Mouse (Mus musculus) spleen, postnatal 10 days (tissue): ENCODE measurements around the gene Agtpbp1.
A peak's percentile ranks its signal among the peaks of the same experiment; 100 is the strongest.

Experiments used
- DNase-seq, 2 experiments: peaks; one replicate each; pipeline ENCODE4 v3.0.0; 2021 to 2022; ENCODE audit warnings: low spot score in 2 of 2

Agtpbp1 gene

DNA sequence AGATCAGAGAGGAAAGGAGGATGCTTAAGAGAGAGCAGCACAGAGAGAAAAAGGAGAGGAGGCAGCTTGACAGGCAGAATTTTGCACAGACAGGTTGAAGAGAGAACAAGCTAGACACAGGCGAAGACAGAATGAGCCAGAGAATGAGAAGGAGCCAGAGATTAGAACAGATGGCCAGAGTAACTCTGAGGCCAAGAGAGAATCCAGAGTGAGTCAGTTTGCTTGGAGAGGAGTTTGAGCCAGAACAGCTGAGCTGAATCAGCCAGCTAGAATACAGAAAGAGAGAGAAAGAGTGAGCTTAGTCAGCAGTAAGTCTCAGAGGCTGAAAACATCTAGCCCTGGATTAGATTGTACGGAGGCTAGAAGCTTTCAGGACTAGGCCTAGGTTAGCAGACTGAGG is 12.5 kb downstream of the Agtpbp1 start:
- DNase-seq = no peak

DNA sequence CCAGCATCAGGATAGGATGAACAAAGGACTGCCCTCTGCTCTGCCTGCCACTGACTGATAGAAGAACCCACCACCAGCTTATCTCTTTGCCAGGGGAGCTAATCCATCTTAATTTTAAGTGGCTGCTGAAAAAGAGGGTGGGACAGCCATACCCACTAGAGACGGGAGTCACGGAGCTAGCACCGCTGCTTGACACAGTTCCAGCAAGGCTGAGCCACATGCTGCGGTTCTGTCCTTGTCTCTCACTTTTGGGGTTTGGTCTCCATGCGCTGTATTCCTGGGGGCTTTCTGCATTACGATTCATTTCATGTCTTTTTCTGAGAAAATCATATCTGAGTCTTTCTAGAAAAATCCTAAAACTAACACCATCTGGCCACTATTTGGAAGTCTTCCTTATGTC is 13.9 kb downstream of the Agtpbp1 start:
- no peak for DNase-seq

DNA sequence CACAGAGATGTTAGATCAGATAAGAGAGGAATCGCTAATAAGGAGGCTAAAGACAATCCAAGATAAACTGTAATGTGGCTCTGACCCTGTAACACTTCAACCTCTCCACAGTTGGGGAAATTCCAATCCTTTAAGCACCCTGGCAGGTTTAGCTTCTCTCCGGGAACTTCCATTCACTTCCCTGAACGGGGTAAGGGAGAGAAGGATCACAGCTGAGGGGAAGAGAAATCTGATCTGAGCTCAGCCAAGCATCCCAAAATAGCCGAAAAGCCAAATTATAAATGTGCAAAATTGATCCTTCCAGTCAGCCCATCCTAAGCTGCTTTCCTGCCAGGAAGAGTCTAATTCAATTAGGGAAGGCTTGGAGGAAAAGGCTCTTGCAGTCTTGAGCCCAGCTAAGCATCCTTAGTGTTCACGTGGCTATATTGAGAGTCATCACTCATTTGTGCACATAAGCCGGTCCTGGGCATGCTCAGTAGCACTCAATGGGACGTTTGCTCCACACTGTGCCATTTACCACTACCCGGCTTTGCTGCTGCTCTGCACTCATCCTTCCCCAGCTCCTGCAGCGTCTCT is 19.0 kb downstream of the Agtpbp1 start:
- DNase-seq = no peak

DNA sequence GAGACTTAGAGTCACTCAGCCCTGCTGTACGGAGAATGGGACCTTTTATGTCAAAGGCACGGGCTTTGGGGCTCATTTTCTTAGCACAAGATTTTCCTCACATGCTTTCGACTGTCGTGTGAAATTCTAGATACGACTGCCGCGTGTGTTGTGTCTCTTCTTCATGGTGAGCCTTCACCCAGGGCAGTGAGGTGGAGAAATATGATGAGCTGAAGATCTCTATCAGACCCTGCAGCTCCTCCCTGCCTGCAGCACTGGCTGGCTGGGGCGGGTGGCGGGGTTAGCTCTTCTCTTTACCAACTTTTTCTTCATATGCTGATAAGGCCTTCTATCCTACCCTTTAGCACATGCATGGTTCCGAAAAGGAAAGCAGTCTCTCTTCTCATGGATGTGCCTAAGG is 20.1 kb downstream of the Agtpbp1 start:
- DNase-seq = no peak

DNA sequence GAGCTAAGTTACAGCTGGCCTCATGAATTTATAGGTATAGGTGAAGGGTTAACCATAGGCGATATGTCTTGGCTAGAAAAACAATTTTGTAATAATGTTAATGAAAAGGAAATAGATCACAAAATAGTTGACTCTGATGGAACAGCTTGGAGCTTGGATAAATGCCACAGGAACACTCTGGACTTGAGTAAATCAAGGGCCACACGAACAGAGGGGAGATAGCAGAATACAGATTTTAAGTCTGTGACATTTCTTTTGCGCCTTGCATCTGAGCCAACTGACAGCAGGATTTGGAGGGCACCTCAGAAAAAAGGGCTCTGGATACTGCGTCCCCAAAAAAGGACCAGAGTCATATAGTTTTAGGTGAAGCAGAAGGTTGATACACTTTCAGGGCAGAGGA is 20.5 kb downstream of the Agtpbp1 start:
- no peak for DNase-seq

DNA sequence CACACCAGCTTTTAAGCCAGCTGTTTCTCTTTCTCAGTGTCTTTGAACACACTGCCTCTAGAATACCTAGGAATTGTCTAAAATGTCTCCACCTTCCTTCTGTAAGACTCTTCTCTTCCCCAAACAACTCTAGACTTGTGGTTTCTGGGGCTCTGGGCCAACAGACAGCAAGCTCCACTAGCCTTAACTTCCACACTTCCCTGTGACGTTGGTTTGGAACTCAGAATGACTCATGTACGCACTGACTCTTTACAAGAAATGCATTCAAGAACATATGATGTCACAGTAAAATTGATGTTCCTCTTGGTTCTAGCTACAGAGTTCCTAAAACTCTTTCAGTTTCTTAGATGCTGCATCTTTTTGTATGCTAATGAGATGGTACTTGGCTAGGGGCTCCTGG is 22.6 kb downstream of the Agtpbp1 start:
- no peak for DNase-seq

DNA sequence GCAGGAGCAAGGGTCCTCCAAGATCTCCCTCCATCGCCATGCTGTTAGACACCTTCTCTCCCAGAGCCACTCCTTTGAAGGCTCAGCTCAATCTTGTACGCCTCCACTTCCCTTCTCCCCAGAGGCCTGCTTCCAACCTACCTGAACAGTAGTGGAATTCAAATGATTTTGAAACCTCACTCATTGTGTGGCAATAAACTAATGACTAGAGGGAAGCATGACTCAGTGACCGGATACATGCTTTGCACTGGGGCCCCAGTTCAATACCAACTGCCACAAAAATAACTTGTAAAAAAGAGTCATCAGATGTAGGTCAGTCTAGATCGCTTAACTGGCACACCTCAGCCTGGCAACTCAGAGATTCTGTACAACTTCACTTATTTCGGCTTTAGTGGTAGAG is 26.3 kb downstream of the Agtpbp1 start:
- no peak for DNase-seq

DNA sequence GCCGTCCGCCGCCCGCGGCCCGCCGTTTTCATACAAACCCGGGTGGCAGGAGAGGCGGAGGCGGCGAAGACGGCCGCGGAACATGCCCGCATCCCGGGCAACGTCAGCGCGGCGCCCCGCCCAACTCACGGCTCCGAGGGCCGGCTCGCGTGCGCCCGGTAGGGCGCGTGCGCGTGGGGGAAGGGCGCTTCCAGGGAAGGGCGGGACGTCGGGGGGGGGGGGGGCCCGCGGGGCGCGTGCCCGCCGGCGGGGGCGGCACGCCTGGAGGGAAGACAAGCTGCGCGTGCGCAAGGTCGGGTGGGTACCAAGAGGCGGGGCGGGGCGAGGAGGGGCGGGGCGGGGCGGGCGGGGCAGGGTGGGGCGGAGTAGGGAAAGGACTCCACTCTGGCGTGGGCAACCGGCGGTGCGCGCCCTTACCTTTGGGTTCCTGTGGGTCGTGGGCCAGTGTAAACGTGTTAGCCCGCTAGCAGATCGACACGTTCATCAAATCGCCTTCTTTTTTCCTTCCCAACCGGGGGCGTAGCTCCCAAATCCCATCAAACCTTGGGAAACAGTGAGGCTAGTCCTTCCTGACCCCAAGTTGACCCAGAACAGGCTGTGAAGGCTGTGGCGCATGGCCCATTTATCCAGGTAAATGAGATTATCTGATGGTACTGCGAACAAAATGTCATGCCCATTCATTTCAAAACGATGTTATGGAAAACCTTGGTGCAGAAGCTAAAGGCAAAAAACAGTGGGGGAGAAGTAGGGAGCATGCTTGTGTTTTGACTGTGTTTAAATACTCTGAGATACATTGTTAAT is 27.6 kb downstream of the Agtpbp1 start:
- DNase-seq = peak; percentile 75 to 90

DNA sequence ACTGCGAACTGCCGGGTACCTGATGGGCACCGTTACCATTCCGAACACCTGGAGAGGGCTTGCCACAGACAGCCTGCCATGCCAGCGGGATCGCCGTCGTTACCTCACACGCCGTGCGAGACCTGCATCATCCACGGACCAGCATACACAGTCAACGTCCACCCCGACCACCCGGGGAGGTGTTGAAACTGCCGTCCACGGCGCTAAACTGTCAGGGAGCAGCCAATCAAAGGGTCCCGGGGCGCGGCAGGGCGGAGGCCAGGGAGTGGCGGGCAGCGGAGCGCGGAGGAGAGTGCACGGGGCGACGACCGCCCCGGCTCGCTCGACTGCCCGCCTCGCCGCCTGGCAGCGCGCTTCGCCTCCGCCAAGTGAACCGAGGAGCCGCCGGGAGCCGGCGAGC is 28.4 kb downstream of the Agtpbp1 start:
- DNase-seq = peak; percentile 74 to 82

DNA sequence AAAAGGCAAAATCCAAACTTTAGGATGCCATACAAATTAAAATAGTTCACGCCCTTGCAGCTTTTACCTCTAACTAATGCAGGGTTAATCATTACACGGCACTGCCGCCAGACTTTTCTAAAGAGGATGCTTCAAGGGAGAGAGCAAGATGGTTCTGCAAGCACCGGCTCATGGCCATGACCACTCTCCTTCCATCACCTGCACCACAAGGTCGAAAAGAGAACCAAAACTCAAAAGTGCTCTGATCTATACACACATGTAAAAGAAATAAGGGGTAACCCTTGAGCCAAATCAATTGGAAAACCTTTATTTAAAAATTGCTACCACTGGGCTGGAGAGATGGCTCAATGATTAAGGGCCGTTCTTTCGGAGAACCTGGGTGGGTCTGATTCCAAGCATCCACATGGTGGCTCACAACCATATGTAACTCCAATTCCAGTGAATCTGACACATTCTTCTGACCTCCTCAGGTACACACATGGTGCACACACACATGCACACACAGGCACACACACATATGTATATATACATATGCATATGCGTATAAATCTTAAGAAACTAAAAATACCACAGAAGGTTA is 29.3 kb downstream of the Agtpbp1 start:
- DNase-seq = no peak

DNA sequence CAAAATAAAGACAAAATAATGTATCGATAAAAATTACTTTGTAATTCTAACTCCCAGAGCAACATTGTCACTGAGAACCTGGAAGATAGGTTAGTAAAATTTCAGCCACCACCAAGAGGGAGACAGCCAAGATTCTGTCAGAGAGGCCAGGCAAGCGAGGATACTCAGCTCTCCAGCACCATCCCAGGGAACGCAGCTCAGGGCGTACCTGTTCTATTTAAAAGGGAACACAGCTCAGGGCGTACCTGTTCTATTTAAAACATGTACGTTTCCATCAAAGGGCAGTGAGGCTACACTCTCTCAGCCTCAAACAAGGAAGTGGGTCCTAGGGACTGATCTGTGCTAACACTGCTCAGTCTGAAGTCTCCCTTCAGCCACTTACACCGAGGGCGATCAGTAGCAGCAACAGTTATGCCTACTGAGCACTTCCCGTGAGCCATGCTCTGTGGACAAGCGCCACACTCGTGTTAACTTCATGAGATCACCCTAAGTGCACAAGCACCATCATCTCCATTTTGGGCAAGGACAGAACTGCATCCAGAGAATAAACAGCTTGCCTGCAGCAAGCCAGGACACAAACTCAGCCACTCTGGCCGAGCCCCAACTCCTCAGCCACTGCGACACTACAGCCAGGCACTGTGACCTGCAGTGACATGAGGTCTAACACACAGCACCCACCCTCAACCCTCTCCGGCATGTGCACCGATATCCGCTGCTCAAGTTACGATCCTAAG is 30.1 kb downstream of the Agtpbp1 start:
- no peak for DNase-seq

DNA sequence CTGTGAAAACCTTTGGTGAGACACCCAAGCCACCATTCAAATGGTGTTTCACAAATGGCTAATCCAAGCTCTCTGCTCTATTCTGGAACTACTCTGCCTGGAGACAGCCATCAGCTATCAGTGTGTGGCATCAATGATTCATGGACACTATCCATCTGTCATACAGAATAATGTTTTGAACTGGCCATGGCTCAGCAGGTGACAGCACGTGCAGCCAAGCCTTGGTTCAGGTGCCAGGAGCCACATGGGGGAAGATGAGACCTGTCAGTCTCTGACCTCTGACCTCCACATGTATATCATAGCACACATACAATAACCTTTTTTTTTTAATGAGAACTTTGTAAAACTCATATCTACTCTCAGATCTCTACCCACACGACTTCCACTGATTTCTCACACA is 32.3 kb downstream of the Agtpbp1 start:
- DNase-seq = no peak

DNA sequence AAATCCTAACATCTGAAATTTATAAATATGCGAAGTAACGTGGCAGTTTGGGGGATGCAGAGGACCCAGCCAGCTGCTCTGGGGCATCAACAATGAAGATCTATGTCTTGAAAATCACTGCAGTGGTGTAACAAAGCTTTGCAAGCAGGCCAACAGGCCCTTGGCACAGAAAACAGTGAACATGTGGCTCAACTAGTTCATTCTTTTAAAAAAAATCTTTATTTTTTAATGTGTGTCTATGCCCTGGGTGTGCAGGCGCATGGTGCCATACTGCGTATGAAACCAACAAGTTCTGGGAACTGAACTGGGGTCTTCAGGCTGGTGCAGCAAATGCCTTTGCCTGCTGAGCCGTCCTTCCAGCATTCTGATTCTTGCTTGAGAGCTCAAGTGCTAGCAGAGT is 32.7 kb downstream of the Agtpbp1 start:
- DNase-seq = no peak

DNA sequence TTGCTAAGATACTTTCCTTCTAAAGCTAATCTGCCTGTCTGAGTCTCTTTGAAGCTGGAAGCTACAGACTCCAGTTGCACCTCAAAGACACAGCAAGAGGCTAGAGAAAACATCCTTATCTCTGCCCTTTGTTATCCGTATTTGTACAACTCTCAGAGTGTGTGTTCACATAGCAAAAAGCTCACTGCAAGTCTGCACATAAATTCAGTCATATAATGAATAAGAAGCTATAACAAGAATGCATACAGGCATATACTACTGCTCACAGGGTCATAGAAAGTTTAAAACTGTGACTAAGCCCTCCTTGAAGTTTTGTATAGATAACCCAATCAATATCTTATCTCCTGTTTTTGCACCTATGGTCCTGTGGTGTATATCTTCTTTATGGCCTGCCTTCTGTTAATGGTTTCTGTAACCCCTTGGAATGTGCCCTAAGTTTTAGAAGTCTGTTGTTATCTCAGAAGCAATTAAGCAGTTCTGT is 35.7 kb downstream of the Agtpbp1 start:
- no peak for DNase-seq

DNA sequence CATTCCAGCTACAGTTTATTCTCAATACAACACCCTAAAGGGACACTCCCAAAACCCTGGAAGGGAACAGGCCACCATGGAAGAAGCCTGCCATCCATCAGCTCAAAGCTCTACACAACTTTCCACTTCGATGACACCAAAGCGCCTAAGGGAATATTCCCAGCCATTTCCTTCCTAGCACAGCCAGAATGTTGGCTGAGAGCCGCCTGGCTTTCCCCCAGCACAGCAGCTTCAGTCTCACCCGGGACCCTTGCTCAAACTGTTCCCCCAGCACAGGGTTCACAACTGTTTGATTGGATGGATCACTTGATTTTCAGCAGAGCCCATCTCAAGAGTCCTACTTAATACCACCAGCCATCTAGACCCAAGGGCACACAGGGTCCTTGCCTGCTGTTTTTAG is 37.3 kb downstream of the Agtpbp1 start:
- DNase-seq = no peak

DNA sequence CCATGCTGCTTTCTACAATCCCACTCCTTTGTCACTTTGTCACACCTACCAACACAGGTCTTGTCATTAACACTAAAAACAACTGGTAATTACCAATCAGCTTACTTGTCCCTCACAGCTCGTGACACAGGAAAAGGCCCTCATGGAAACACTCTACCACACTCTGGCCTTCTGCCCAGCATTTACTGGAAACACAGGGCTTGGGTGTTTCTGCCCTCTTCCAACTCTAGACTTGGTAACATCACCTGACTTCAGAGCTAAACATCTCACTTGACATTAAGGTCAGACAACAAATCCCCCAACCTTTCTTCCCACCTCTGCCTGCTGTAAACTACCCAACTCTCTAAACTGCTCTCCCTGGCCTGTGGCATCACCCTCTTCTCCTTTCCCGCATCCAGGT is 37.9 kb downstream of the Agtpbp1 start:
- DNase-seq = no peak

DNA sequence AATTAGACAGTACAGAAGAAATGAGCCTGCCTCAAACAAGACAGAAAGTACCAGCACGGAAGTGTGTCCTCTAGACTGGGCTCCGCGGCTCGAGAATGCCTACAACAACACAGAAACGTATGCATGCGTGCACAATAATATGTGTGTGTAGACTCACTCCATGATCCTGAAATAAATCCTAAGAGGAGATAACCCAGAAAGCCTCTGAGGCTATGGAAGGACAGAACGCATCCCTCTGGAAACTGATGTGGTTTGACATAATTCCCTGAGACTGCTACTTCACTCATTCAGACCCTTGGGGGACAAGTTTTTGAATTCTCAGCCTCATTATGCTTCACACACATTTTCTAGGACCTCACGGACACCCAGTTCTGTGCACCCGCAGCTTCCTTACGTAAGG is 42.6 kb downstream of the Agtpbp1 start:
- DNase-seq = no peak

DNA sequence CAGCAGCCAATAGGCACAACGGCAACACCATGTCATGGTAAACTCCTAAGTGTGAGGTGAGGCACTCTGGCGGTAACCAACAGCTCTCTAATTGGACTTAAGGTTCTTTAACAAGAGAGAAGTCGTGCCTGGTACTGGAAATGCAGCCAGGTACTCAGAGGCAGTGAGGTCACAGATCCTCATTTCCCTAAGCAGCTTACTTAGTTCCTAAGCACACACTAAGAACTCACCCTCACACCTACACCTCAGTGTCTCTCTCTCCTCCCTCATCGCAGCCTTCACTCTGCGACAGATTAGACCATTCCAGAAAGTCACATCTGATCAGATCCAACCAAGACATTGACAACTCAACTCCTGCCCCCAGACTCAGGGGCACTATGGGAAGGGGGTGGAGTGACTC is 45.0 kb downstream of the Agtpbp1 start:
- DNase-seq = no peak

DNA sequence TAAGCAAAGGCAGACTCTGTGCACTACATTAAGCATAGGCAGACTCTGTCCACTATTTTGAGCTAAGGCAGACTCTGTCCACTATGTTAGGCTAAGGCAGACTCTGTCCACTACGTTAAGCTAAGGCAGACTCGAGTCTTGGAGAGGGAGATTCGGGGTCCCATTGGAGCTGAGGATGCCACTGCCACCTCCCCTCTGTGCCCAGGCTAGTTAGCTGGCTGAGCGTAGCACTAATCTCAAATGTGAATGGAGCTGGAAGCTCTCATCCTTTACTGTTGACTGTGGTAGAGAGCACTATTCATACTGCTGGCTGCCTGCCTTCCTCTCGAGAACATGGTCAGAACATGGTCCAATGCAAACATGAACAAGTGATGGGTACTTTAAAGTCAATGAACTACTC is 46.4 kb downstream of the Agtpbp1 start:
- no peak for DNase-seq

DNA sequence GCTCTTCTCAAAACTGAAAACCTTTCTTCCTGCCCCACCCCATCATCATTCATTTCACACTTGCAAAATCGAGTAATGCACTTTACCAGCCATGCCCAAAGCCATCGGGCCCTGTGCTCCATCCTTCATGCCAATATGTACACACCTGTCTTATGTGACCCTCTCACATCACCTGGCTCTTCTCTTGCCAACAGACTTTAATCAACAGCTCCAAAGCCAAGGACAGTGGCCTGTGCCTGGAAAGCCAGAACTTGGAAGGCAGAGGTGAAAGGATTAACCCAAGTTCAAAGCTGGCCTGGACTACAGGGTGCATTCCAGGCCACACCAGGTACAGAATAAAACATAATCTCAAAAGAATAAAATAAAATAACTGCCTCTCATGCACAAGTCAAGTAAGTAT is 48.4 kb downstream of the Agtpbp1 start:
- DNase-seq = no peak

DNA sequence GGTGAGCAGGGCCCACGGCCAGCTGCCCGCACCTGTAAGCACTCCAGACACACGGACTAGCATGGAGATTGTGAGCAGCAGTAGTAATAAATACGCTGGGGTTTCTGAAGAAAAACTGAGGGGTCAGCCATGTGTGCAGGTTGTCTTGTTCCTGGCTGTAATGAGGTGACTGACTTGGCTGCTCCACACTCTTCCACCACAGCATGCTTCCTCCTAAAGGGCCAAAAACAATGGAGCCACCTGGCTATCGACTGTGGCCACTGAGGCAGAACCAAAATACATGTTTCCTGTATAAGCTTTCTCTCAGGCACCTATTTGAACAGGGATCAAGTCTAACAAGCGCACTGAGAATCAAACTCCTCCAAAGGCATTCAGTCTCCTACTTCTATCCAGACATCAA is 49.3 kb downstream of the Agtpbp1 start:
- DNase-seq = no peak

DNA sequence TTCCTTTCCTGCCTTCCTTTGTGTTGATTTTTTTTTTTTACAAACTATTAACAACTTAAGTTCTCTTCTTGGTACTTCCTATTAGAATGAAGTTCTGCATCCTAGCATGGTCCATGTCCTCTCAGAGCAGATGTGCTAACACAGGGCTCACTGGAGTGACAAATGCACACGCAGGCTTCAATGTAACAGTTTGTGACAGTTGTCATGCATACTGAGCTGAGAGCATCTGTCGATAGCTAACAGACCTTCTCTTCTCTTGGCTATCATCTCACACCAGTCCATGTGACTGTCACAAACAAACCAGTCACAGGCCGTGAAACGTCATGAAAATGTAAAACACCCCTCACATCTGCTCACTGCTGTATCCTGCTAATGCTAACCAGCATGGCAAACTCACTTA is 50.7 kb downstream of the Agtpbp1 start:
- DNase-seq = no peak

DNA sequence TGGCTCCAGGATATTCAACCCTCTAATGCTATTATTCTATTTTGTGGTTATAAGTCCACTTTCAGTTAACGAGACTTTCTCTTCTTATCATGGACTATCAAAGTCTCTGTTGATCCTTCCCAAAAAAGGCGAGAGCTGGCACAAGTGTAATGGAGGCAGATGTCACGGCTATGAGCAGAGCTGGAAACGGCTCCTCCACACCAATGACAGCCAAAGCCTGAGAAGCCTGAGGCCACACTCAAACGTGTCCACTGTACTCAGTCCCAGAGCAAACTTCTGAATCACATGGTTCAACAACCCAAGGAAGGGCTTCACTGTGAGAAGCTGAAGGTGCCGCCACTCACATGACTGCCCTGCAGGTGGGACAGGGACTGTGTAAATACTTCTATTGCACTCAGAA is 51.7 kb downstream of the Agtpbp1 start:
- no peak for DNase-seq
